Mouse (Mus musculus) brain, adult 2 months (tissue): ENCODE measurements around the gene Pygo1.

Experiments used
- DNase-seq: peaks from one replicate; pipeline ENCODE4 v3.0.0; 2011; ENCODE audit warnings: low read depth, low spot score

The Pygo1 gene

GRCm38 (mm10) chr9:72991420-72991819, 66.0 kb downstream of the Pygo1 start:
- no peak for DNase-seq

DNA sequence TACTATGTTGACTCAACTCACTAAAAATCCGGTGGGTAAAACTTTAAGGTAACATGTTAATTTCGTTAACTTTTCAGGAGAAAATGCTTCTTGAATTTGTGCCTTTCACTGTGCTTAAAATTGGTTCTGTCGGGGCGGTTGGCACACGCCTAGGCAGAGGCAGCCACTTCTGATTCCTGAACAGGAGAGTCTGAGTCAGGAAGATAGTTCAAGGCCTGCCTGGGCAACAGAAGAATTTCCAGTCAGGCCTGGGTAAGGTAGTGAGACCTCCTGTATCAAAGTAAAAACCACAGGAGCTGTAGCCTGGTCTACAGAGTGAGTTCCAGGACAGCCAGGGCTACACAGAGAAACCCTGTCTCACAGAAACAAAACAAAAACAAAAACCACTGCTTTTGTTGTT, 67.1 kb downstream of the Pygo1 start:
- DNase-seq, result no peak

GRCm38 (mm10) chr9:72996167-72996566, 70.7 kb downstream of the Pygo1 start:
- DNase-seq, result no peak

- no peak for DNase-seq
These were observed 71.4 kb downstream of the Pygo1 start for GRCm38 (mm10) chr9:72996806-72997205.

DNA sequence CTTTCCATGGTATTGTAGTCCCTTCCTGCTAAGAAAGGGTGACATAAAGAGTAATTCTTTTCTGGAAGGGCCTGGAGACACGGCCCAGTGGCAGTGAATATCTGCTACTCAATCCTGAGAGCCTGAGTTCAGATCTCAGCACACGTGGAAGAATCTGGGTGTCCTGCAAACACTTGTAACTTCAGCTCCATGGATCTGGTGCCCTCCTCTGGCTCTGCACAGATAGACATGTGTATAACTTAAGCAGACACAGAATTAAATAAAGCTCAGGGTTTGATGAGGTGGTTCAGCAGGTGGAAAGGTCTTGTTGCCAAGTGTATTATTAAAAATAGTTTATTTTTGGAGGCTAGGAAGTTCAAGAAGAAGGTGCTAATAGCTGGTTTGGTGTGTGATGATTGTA, 75.0 kb downstream of the Pygo1 start:
- DNase-seq, result no peak

DNA sequence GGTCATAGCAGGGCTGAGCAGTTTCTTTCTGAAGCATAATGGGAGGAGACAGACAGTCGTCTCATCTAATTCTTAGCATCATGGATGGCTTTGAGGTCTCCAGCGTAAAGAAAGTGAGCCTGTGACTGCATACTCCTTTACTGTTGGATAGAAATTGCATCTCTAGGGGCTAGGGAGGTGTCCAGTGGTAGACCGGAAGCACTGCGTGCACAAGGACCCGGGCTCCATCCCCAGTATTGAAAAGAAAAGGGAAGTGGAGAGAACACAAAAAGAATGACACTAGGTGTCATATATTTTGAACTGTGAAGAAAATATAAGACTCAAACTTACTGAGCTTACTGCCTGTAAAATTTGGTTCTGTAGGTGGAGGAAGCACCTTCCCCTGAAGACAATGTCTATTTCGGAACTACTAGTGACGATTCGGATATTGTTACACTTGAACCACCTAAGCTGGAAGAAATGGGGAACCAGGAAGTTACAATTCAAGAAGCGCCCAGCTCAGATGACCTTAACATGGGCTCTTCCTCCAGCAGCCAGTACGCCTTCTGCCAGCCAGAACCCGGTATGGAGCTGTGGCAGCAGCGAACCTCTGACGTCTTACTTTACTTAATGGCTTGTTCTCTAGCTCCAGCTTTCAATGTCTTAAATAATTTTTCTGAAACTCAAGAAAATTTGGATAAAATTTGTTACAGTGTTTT, 76.0 kb downstream of the Pygo1 start:
- no peak for DNase-seq
